Mouse (Mus musculus): ENCODE data around the gene Kcnj9. TPM values are rescaled to one million over a fixed set of nuclear protein-coding genes. Genes with fewer than 3 reads are reported as not detected.

Gene Kcnj9
- polyA plus RNA-seq, 1 experiment, result 0.24 TPM

DNA sequence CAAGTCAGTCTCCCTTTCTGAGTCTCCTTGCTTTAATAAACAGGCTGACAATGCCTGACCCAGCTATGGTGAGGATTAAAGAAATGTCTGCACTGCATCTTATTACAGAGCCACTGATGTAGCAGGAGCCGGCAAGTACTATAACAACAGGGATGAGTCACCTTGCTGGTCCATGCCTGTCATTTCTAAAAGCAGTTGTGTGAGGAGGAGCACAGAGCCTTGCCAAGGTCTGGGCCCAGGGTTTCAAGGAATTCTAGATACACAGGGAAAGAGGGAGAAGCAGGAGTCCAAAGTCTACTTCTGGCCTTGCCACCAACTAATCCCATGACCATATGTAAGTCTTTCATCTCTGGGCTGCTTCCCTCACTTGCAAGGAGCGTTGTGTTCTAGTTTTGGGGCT lies 36.2 kb downstream of the Kcnj9 start:
- DNase-seq (ENCODE audit: low read depth), result no peak

DNA sequence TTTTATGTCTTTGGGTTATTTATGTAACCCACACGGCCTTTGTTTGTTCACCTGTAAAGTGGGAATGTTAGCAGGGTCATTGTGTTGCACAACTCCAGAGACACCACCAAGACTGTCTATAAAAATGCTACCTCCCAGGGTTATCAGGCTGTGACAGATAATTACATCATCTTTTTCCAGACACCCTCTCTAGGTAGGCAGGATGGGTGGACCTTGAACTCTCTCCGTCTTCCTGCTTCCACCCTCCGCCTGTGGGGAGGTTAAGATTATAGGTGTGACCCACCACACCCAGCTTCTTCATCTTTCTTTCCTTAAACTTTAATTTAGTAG lies 39.5 kb downstream of the Kcnj9 start:
- DNase-seq (ENCODE audit: low read depth), result no peak

DNA sequence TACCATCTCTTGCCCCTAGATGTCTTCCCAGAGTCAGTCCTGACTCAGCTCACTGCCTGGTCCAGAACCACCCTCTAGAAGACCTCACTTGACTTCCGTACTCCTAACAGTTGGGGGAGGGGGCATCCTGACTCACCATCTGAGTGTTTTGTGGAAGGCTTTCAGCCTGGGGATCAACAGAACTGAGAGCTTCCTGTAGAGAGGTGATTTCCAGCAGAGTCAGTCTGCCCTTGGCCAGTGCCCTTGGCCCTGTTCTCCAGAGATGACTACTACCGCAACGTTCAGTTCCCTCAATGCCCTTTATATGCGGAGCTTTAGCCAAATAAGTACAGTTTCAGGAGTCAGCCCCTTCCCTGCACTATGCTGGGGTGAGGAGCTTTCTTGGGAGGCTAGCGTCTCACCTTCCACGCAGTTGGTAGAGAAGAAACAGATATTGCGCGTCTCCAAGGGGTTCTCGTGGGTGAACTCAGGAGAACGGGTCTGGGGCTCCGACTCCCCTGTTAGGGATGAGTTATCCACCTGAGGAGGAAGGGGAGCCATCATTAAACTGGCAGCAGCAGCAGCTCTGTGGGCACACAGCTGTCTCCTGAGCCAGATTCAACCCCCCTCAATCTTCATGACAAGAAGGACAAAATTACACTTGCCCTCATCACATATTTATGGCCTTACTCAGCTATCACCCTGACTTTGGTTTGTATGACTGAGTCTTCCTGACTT lies 40.1 kb downstream of the Kcnj9 start:
- no peak for DNase-seq (ENCODE audit: low read depth)

DNA sequence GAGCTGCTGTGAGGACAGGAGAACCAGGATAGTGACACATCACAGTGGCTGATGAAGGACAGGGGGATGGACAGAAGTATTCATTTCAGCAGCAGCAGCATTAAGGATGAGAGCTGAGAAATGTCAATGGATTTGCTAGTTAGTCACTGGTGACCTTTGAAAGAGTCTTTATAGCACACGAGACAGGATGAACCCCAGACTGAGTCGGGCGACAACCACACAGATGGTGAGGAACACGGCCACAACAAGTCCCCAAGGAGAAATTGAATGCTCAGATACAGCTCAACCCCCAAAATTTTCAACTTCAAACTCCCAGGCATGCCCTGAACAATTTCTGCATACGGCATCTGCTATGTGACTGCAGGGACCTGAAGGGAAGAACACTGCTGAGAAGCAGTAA lies 42.4 kb downstream of the Kcnj9 start:
- DNase-seq (ENCODE audit: low read depth), result no peak

DNA sequence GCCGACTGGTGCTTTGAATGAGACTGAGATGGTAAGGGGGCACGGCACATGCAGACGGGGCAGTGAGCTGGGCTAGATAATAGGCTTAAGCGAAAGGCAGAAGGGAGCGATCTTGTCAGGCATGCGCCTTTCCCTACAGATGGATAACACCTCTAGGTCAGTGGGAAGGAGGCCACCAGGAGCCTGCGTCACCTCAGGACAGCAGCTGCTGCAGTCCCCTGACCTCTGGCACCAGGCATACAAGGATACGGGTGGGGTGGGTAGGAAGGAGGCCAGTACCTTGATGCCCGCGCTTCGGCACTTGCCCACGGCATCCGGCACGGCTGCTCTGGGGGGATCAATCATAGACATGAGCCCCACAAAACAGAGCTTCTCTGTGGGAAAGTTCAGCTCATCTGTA lies 44.9 kb downstream of the Kcnj9 start:
- DNase-seq (ENCODE audit: low read depth), result no peak

DNA sequence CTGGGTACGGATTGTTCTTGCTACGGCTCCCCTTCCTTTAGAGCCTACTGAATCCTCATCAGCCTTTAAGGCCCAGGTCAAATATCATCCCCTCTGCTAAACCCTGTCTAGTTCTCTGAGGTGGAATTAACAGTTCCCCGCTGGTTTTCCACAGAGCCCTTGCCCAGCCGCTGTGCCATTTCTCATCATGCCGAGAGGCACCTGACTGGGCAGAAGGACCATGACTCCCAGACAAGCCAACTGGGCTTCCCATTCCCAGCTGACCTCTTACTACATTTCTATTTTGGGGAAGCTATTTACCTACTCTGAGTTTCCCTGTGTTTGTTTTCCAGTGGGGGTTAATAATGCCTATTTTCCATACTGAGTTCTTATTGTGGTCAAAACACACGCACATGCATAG lies 46.0 kb downstream of the Kcnj9 start:
- no peak for DNase-seq (ENCODE audit: low read depth)

DNA sequence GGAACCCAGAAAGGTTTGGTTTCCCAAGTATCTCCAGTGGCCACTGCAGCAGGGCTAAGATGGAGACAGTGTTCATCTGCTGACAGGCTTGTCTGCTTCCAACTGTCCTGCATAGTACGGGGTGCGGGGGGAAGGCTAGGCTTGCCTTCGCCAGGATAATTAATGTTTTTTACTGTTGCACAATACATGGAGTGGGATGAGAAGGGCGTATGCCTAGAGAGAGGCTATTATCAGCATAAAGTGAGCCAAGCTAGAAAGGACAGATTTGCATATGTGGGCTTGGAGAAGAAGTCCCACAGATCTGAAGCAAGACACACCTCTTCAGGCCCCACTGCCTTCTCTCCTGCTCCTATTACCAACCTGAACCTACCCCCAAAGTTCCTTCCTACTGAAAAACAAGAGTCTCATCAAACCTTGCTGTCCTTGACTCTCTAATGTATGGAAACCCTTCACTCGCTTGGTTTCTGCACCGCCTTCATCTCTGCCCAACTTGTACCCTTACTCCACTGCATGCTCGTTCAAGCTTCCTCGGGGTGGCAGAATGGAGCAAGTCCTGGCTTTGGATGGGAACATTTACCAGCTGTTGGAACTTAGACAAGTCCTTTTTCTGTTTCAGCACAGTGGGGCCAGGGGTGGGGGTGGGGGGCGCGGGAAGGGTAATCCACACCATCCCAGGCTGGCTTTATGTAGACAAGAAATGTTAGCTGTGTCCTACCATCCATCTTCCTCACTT lies 47.4 kb downstream of the Kcnj9 start:
- DNase-seq (ENCODE audit: low read depth), result peak; percentile 44

DNA sequence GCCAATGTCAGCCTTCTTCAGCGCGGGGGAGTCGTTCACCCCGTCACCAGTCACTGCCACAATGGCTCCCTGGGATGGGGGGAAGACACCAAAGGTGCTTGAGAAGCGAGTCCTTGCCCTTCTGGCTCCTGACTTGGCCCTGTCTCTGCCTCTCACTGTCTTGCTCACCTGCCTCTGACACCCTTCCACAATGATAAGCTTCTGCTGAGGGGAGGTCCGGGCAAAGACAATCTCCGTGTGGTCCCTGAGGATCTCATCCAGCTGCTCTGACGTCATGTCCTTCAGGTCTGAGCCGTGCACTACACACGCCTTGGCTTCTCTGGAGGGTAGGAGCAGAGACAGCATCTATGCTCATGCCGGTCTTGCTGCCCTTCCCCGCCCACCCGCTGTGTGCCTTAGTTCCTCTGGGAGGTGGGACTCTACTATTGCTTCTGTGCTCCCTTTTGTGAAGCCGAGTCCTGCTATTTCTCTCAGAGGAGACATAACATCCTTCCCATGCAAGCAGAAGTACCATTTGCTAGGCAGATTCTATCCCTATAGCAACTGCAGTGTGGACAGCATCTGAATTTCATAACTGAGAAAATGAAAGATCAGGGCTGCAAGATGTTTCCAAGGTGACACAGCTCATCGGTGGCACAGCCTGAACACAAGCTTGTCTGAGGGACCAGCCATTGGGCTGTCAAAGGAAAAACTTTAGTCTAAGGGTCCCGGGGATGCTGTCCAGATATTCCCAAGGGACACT lies 49.2 kb downstream of the Kcnj9 start:
- no peak for DNase-seq (ENCODE audit: low read depth)

DNA sequence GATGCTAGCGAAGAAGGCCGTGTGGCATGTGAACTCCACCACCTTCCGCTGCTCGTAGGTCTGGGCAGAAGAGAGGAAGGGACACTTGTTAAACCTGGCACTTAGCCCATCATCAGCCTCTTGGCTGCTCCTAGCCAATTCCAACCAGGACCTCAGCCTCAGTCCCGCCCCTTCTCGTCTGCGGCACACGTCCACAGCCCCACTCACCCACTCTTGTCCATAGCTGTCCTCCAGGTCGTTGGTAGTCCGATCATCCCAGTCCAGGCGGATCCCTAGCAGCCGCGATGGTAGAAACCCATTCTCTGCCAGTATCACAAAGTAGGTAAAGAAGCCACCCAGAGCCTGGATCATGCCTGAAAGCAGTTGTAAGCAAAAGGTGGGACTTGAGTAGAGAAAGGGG lies 50.8 kb downstream of the Kcnj9 start:
- no peak for DNase-seq (ENCODE audit: low read depth)

DNA sequence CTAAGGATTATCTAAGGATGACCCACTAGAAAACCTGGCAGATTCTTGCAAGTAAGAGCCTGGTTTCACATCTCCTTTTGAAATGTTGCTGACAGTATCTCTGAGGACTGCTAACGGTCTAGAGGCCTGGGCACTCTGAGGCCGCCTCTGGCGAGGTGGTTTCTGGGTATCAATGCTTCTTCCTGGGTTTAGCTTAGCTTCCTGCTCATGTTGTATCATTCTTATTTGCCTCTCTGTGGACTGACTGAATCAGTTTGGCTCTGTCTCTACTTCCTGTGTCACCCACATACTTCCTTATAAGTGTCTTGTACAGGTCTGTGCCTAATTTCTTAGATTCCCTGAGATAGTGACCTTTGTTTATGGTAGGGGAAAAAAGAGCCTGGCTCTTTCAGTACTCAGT lies 51.9 kb downstream of the Kcnj9 start:
- no peak for DNase-seq (ENCODE audit: low read depth)

DNA sequence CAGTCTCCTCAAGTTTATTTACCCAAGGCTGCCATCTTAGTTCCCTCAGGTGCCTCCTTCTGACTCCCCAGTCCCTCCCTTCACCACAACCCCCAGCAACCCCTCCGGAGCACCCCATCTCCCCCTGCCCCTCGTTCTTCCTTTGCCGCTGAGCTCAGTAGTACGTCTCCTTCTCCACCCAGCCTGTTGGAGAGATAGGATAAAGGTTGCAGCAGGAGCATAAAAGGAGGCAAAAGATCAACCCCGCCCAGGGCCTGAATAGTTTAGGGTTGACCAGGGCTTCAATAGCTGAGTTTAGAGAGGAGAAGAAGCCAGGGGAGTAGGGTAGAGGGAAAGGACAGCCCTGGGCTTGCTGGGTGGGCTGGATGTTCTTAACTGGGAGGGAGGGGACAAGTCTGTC lies 54.6 kb downstream of the Kcnj9 start:
- DNase-seq (ENCODE audit: low read depth), result no peak

DNA sequence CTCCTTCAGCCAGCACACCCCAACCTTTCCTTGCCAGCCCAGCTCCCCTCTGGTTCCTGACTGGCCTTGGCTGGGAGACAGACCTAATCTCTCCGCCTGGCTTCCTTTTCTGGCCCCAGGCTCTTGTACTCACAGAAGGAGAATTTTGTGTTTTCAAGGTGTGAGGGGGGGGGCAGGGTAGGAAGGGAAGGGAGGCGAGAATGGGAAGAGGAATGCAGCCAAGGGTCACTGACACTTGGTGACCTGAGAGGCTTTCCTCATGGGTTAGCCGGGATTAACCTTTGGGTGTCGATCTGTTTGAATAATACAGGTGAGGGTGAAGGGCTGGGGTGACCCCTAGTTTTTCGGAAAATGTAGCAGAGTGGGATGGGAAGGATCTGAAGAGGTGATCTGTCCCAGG lies 55.0 kb downstream of the Kcnj9 start:
- peak; percentile 12 for DNase-seq (ENCODE audit: low read depth)

DNA sequence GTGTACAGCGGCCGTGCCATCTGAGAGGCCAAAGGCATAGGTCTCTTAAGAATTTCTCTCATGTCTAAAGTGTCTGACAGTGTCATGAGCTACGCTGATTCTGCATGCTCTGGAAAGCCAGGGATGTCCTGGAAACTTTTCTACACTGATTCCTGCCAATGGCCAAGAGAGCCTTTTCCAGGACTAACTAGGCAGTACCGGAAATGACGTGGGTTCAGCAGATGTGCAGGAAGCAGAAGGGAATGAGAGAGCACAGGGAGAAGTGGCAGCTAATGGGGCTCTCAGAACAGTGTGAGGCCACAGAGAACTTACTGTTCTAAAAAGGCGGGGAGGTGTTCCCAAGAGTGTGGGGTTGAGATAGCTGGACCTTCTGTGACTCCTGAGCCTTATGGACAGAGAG lies 55.7 kb downstream of the Kcnj9 start:
- no peak for DNase-seq (ENCODE audit: low read depth)

DNA sequence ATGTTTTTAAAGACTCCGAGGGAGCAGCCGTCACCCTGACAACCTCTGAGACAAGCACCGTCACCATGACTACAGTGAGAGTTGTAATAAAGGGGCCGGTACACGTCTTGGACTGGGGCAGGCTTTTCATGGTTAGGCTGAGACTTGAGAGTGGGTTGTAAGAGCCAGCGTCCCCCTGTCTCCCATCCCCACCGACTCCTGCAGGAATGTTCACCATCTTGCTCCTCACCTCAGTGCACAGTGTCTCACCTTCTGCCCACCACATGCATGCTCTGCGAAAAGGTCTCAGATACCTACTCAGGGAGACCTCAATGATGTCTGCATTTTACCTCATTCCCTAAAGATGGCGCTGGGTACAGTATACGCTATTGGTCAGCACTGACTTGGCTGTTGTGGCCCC lies 57.4 kb downstream of the Kcnj9 start:
- DNase-seq (ENCODE audit: low read depth), result no peak

DNA sequence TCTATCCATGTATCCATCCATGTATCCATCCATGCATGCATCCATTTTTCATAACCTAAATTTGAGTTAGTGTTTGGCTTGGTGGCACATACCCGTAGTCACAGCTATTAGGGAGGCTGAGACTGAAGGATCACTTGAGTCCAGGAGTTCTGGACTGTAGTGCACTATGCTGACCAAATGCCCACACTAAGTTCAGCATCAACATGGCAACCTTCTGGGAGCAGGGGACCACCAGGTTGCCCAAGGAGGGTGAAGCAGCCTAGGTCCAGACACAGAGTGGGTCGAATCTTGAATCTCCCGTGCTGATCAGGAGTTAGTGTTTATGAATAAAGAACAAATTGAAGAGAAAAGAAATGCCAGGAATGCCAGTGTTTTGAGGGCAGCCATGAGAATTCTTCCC lies 57.9 kb downstream of the Kcnj9 start:
- no peak for DNase-seq (ENCODE audit: low read depth)

Other genes starting within 250 kb of the Kcnj9 start
- gene Copa, start 246.8 kb downstream of the Kcnj9 start, polyA plus RNA-seq (2012; rRNA removed), result 50.5 and 112 TPM in 2 replicates
- gene Ncstn, start 246.5 kb downstream of the Kcnj9 start, polyA plus RNA-seq (2012; rRNA removed), result 143 and 195 TPM in 2 replicates
- 113 and 201 TPM in 2 replicates for gene Pex19, start 202.6 kb downstream of the Kcnj9 start, polyA plus RNA-seq (2012; rRNA removed)
- 77.2 and 89.5 TPM in 2 replicates for gene Dcaf8, start 181.2 kb downstream of the Kcnj9 start, polyA plus RNA-seq (2012; rRNA removed)
- gene Pea15a, start 122.5 kb downstream of the Kcnj9 start, polyA plus RNA-seq (2012; rRNA removed), result 148 and 165 TPM in 2 replicates
- 8.5 and 14.4 TPM in 2 replicates for gene Casq1, start 109.5 kb downstream of the Kcnj9 start, polyA plus RNA-seq (2012; rRNA removed)
- 2.7 and 4.3 TPM in 2 replicates for gene Atp1a4, start 70.9 kb downstream of the Kcnj9 start, polyA plus RNA-seq (2012; rRNA removed)
- gene Igsf8, start 67.7 kb downstream of the Kcnj9 start, polyA plus RNA-seq (2012; rRNA removed), result 88.9 and 98.2 TPM in 2 replicates
- gene Atp1a2, start 31.3 kb downstream of the Kcnj9 start, polyA plus RNA-seq (2012; rRNA removed), result 167 and 195 TPM in 2 replicates
- gene Kcnj10, start 11.9 kb upstream of the Kcnj9 start, polyA plus RNA-seq (2012; rRNA removed), result 0.18 and 0.19 TPM in 2 replicates
- 6.6 and 8.0 TPM in 2 replicates for gene Pigm, start 47.2 kb upstream of the Kcnj9 start, polyA plus RNA-seq (2012; rRNA removed)
- 14.2 and 18.2 TPM in 2 replicates for gene Slamf9, start 146.0 kb upstream of the Kcnj9 start, polyA plus RNA-seq (2012; rRNA removed)
- 17.5 and 19.5 TPM in 2 replicates for gene Igsf9, start 152.5 kb upstream of the Kcnj9 start, polyA plus RNA-seq (2012; rRNA removed)
- 240 and 287 TPM in 2 replicates for gene Tagln2, start 170.7 kb upstream of the Kcnj9 start, polyA plus RNA-seq (2012; rRNA removed)
- gene Cfap45, start 191.5 kb upstream of the Kcnj9 start, polyA plus RNA-seq (2012; rRNA removed), result 2.6 and 5.3 TPM in 2 replicates
- gene Vsig8, start 226.6 kb upstream of the Kcnj9 start, polyA plus RNA-seq (2012; rRNA removed), result 0.79 and 0.92 TPM in 2 replicates

Data from gonadal fat pad, adult 2 months (tissue).